Mouse (Mus musculus) G1E (cell line): Measurements from ENCODE around the gene Zfyve19.

ENCODE experiments used
- CTCF ChIP-seq: IDR thresholded peaks from 2 replicates; pipeline ENCODE4 v1.5.1; 2012; ENCODE audit warnings: low read depth, low read length, inconsistent platforms, mixed read lengths
- GATA1 ChIP-seq: IDR thresholded peaks from 2 replicates; pipeline ENCODE4 v1.6.1; 2012; ENCODE audit warnings: borderline replicate concordance, low read length, inconsistent platforms, mixed read lengths
- GATA2 ChIP-seq: IDR thresholded peaks from 2 replicates; pipeline ENCODE4 v1.6.1; 2012; ENCODE audit warnings: low read depth, low read length, inconsistent platforms, borderline replicate concordance
- POLR2AphosphoS5 ChIP-seq: IDR thresholded peaks from 2 replicates; pipeline ENCODE4 v1.6.1; 2012; ENCODE audit warnings: low read depth, low read length, inconsistent platforms; ENCODE audit not compliant: insufficient replicate concordance
- TAL1 ChIP-seq: conservative IDR thresholded peaks from 2 replicates; pipeline ENCODE4 v1.6.1; 2012; ENCODE audit warnings: low read depth, low read length, inconsistent platforms, mixed read lengths

DNA sequence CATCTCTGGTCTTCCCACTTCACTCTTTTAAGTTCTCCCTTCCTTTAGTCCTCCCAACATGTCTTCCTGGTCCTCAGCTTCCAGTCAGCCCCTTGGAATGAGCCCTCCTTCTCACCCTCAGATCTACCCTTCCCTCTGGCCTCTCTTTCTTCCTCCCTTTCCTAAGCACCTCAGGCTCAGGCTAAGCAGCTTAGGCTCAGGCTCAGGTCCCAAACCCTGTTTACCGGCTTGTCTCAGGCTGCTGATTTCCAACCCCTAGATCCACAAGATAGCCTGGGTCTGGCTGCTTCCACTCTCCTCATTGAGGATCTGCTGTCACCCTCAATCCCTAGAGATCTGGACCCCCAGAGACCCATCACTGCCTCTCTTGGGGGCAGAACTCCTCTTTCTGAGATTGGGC, 10.4 kb upstream of the Zfyve19 start:
- TF ChIP-seq CTCF (no peak), GATA1 (no peak), POLR2AphosphoS5 (no peak), GATA2 (no peak), TAL1 (no peak)
